Mouse (Mus musculus) adipocyte (in vitro differentiated cells): ENCODE measurements at regions not wholly inside any gene's neighbourhood (a gene's known extent, or its start where the extent isn't known, plus 50 kb on each side); places are given as distances from the start of the nearest gene placed in this dataset.
"Not testable (repeated sequence)": the region's sequence is repeated elsewhere in the genome, so short reads cannot be mapped to it uniquely, and the experiment has no call there.

Experiments
- DNase-seq: peaks from one replicate; pipeline ENCODE4 v3.0.0-alpha.2; 2016; ENCODE audit warnings: low spot score

DNA sequence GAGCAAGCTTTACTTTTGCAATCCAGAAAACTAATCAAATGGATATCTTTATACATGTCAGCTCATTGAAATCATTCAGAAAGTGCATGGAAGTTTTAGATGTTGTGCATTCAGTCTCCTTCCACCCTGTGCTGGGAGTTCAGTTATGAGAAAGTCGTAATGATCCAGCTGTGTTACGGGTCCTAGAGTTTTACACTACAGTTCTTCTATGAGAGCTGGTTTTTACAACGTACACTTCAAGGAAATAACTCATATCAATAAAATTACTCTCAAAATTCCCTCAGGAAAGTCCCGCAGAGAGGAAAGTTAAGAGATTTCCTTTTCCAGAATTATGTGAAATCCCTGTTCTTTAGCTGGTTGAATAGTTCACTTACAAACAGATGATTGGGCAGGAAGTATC, 418.1 kb upstream of the Slc10a2 start:
- DNase-seq = no peak

DNA sequence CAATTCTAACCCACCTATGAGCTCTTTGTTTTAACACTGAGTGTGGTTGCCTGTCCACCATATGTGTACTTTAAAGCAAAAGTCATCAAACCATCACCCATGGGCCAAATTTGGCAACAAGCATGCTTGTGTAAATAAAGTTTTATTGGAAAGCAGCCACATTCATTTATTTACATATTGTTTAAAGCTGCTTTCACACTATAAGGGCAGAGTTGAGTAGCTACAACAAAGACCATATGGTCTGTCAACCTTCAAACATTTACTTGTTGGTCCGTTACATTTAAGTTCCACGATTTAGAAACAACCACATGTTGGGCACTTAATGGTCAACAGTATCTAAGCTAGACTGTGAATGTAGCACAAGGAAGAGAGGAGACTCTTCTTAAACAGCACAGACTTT, 390.7 kb upstream of the Slc10a2 start:
- DNase-seq = no peak

DNA sequence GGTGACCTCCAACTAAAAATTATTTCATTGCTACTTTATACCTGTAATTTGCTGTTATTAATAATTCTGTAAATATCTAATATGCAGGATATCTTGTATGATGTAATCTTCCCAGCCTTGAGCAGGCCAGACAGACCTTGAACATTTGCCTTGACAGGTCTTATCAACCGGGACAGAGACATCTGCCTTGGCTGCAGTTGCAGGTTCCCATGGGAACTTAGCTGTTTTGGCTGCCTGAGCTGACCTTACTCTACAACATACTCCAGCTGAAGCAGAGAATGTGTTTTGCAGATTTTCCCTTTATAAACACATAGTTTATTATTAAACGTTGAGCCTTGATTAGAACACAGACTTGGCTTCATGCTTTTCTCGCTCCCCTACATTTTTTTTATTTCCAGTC, 385.3 kb upstream of the Slc10a2 start:
- no peak for DNase-seq

DNA sequence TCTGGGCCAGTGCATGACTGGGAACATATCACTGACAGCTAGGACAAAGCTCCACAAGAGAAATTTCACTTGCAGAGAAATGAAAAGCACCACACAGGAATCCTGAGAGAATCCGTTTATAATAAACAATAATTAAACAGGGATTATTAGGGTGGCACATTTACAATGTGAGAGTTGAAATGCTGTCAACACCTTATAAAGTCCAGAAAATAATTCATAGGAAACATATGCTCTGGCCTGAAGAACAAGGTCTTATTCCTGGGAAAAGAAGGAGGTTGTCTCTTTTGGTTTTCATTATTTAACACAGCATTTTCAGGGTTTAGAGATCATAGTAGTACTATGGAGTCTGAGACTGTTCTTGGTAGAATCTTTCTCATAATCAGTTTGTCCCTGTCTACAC, 377.8 kb upstream of the Slc10a2 start:
- DNase-seq = no peak

DNA sequence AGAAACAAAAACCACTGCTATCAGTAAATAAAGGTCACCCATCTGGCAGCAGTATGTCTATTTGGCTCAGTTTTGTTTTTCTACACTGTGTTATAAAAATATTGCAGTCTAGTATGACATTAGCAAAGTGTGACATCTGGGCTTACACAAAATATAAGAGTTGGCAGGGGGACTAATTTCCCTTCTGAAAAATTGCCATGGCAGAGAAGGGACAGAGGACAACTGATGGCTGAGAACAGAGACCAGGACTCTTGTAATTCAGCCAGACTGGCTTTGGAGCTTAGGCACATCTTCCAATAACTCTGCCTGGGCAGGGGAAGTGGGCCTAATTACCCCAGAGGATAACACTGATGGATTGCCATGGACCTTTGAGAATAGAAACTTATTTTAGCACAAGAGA, 367.8 kb upstream of the Slc10a2 start:
- no peak for DNase-seq

DNA sequence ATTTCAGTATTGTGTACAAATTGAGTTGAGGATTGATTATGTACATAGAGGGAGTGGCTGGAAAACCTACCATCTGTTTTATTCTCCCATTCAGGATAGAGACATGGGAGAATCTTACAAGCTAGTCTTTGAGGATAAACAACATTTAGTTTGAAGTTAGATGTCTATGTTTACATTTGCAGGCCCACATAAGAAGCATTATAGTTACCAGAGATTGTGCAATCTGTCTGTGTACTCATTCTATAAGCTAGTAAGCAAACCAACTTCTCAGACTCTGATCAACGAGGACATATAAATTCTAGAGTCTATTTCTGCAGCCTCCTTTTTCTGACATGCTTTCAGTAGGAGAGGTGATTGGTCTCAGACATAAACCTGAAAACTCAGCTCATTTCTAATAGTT, 367.4 kb upstream of the Slc10a2 start:
- DNase-seq = no peak

DNA sequence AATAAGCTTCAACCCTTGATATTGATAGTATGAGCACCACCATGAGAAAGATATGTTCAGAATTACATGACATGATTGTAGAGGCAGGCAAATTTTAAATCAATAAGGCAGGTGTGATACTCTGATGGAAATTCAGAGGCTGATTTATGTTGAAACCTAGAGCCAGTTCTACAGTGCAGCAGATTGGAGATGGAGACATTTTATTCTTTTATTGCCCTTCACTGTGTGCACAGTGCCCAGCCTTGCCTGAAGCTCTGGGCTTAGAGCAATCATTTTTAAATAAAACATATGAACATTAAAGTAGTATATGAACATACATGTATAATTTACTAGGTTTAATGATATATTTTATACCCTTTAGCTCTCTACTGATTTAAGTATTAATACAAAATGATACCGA, 352.5 kb upstream of the Slc10a2 start:
- DNase-seq = no peak

DNA sequence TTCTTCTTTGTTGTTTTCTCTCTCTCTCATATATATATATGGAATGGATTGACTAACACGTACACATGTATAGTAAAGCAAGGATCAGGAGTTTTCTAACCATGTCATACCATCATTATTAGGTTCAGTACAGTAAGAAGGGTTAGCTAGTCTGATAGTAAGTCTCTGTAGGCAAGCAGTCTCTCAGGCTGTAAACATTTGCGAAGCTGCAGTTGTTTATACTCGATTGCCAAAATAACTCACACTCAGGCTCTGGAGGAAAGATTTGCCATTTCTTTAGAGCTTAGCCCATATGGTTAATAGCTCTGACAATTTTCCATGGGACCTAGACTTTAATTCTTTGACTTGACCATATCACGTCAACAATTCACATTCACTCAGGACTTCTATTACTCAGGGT, 348.3 kb upstream of the Slc10a2 start:
- no peak for DNase-seq

DNA sequence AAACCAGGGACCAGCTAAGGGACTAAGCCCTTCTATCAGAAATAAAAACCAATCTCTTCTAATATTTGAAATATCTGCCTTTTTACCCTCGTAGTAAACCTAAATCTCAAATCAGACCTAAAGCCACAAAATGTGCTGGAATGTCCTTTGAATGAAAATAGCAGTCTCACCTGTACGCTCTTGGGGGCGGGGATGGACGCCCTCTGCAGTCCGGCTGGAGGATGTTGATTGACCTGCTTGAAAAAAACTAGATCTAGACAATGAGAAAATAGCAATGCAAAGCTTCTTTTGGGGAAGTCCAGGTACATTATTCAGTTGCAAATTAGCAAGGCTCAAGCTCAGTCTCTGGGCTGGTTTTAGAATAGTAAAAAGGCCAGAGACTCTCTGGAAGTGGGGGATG, 337.1 kb upstream of the Slc10a2 start:
- not testable (repeated sequence) for DNase-seq

DNA sequence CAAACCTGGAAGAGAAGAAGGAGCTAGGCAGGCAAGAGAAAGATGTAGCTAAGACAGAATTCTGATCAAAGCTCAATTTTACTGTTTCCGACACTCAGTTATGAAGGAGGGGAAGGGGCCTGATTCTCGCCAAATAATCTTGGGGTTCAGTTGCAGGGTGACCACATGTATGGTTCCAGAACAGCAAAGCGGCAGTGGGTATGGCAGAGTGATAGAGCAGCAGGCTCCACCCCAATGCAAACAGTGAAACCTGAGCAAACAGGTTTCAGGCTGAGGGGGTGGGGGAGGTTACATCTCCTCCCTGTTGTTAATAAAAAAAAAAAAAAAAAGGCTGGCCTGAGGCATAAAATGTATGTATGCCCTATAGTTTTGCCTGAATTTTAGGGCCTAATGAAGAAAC, 335.3 kb upstream of the Slc10a2 start:
- not testable (repeated sequence) for DNase-seq

DNA sequence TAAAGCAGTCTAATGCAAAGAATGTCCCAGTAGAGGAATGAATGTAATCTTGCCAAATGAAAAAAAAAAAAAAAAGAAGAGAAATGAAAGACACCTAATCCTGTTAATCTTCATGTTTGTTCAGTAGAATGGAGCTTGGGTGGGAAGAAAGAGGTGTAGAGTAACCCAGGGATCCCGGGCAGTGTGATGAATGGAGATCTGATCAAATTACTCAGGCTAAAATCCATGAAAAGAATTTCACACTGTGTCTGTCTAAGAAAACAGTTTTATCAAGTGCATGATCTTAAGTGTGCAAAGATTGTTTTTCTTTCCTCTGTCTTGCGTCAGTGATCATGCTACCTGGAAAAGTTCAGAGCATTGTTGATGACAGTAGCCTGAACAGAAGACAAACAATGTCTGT, 333.9 kb upstream of the Slc10a2 start:
- DNase-seq = no peak

DNA sequence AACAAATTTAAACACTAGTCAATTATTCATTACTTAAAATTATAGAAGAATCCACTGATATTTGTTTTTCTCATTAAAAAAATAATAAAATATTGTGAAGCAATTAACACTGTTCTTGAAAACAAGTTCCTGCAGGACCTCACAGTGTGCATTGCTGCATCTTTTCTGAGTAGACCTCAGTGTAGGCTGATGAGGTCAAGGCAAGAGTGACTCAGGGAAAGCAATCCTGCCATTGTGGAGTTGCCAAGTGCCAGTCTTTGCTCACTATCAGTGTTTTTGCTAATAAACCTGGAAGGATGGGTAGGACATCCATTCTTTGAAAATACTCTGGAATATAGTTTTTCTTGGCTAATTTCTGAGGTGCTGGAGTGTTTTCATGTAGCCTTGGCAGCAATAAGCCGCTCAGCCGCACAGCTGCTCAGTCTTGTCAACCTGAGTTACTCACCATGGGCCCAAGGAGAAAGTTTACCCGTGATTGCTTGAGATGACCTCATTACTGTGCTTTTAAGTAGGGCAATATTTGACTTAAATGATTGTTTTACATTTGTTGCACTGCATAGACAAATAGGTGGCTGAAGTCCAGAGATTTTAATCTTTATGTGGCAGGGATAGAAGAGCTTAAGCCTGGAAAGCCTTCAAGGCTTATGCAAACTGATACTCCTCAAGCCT, 323.3 kb upstream of the Slc10a2 start:
- no peak for DNase-seq

DNA sequence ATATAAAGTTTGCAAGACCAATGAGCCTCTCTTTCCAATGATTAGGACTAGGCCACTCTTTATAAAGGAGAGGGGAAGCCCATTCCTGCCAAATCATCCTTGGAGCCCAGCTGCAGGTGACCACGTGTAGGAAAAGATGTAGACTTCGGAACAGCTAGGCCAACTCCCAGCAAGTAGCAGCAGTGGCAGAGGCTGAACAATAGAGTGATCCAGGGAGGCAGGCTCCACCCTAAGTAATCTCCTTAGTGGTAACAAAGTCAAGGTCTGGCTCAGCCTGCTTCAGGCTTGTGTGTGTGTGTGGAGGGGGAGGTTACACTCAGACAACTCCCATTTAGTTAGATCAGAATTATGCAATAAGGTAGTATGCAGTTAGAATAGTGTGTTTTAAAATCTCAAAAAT, 311.7 kb upstream of the Slc10a2 start:
- DNase-seq = not testable (repeated sequence)

DNA sequence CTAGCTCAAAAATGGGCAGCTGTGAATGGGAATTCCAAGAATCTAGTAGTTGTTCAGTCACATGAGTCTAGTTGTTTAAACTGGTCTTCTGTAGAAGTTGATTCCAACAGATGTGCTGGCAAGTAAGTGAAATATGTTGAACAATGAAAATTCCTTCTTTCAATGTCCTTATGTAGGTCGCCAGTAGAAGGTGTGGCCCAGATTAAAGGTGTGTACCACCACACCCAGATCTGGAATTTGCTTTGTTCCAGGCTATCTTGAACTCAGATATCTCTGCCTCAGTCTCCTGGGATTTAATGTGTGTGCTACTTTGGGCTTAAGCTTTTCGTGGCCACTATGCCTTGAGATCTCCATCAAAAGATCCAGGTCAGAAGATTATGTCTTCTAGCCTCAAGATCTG, 279.7 kb upstream of the Slc10a2 start:
- no peak for DNase-seq

DNA sequence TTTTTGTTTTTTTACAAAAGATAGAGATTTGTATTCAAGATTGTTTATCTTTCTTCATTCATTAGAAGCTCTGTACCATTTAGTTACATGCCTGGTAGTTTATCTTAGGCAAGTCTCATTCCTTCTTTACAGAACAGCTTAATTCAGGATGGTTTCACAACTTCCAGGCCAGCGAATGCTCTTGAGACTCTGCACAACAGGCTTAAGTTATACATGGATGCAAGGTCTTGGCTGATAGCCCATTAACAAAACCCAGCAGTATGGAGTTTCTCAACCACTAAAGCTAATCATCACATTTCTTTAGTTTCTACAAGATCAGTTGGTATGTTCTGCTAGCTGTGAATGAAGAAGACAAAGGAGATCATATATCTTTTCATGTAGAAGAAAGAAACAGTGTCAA, 272.9 kb upstream of the Slc10a2 start:
- no peak for DNase-seq

DNA sequence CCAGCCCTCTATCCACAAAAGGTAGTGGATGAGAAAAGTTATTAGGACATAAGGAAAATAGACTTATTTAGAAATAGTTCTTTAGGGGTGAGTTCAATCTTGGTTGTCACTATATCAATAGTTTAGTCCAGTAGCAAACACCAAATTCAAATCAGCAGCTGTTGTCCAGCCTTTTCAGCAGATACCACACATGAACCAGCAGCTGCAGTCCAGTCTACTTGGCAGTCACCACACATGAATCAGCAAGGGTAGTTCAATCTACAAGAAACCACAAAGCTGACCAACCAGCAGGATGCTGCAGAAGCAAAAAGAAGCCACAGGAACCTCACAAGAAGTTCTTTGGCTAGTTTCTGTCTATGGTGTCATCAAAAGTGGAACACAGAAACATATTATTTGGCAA, 234.8 kb upstream of the Slc10a2 start:
- no peak for DNase-seq

DNA sequence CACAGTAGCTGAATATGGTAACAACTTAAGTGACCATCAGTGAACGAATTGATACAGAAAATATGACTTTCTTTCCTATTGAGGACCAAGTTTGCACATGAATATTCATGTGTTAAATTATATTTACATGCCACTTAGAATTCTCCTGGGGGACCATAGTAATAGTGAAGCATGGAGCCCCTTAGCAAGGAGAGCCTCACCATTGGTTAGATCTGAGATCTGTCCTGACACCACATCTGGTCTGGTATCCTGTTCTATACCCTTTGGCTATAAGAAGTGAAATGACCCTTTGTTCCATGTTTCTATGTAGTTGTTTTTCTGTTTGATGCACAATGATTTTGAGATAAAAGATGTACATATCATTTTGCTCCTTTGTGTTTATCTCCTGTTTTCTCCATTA, 209.4 kb upstream of the Slc10a2 start:
- no peak for DNase-seq

DNA sequence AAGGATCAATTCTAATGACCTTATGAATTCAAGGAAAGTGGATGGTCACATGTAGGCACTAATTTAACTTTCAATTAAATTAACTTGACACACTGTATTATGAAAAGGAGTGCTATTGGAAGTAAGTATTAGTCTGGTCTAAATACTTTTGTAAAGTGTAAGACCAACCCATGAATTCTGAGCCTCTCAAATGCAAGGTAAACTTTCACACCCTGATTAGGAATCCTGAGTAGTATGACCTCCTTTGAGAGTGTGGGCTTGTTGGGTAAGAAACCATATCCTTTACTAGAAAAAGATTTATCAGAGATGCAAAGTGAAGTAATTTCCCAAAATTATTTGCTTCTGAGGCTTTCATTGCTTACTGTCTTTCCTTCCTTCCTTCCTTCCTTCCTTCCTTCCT, 194.8 kb upstream of the Slc10a2 start:
- no peak for DNase-seq

DNA sequence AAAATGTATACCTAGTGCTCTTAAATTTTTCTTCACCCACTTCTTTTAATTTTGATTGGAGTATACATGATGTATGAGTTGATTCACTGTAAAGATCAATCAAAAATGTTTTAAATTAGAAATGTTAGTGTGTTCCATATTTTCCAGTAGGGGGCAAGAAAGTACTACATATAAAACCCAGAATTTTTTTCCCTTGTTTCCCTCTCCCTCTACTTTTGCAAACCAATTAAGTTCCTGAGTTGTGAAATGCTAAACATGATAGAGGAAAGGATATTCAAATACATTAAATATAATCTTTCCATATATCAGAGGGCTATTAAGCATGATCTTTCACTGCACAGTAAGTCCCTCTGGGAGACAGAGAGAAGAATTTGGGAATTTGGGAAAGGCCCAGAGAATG, 192.0 kb upstream of the Slc10a2 start:
- no peak for DNase-seq

DNA sequence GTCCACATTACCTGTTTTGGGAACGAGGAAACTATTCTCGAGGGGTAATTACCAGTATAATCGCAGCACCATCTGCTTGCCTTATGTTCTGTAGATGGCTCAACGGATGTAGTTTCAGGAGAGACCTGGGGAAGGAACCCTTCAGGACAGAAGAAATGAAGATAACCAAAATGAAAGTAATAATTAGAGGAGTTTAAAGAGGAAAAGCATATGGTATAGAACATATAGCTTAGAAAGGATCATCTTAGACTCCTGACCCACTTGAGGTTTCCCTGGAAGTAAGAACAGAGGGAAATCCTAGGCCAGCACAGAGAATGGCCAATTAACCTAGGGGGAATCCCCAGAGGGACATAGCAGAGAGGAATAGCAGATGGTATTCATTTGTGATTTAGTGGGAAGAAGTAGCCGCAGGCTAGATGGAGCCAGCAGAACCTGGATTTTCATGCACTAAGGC, 180.6 kb upstream of the Slc10a2 start:
- DNase-seq = no peak

DNA sequence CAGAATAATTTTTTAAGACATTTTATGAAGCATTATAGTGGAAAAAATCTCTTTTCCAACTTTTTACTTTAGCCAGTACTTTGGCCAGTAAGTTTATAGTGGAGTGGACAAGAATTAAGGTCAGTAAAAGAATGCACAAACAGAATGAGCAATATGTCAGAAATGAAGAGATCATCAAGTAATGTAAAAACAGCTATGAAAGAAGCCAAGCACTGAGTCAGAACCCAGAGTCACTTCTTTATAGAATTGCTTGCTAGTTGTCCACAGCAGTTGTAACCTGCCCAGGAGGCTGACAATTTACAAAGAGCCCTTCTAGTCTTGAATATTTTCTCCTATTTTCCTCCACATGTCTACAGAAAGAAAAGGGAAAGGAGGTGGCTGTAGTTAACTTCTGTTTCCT, 178.6 kb upstream of the Slc10a2 start:
- no peak for DNase-seq

DNA sequence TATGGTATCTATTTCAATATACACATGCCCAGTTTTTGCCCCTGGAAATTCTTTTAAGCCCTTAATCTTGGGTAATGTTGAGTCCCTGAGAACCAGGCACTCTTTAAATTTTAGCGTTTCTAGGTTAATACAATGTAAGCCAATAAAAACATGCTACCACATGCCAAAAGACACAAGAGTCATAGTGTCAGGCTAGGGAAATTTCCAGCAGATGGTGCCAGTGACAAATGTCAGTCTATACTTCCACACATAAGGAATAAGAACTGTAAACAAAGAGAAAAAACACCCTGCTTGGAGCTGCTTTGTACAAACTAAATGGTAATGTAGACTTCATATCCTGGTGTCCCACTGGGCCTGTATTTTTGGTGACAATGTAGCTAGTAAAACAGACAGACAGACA, 157.2 kb upstream of the Slc10a2 start:
- peak; percentile 5 for DNase-seq

DNA sequence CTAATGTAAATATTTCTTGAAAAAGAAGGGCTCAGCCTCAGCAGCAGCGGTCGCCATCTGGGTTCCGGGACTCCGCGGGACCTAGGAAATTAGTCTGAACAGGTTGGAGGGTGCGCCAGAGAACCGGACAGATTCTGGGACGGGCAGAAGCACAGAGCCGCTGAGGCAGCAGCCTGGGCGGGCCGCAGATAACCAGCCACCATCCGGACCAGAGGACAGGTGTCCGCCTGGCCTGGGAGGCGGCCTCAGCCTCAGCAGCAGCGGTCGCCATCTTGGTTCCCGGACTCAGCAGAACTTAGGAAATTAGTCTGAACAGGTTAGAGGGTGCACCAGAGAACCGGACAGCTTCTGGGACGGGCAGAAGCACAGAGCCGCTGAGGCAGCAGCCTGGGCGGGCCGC, 136.7 kb upstream of the Slc10a2 start:
- DNase-seq = not testable (repeated sequence)
